Mouse (Mus musculus) midbrain, embryonic 11.5 days (tissue): ENCODE results near the gene Exoc4. TPM values are rescaled to one million over a fixed set of nuclear protein-coding genes. Genes with fewer than 3 reads are reported as not detected.

Experiments used
- ATAC-seq: fragments of 200-750 bp; cut with Nextera tagmentation; 2 replicates; pipeline ENCODE4 v1.8.0; 2017; ENCODE audit warnings: moderate TSS enrichment, moderate library complexity; ENCODE audit not compliant: low FRiP score
- DNase-seq: peaks from one replicate; pipeline ENCODE4 v3.0.0; 2015; ENCODE audit warnings: low spot score; ENCODE audit errors: missing footprints
- H3K27ac ChIP-seq: fragments of 300-500 bp; sonication (generic); 2 replicates; pipeline ENCODE4 v1.5.1; 2014; ENCODE audit warnings: low read depth, low read length
- H3K27me3 ChIP-seq: fragments of 300-500 bp; sonication (generic); 2 replicates; pipeline ENCODE4 v1.6.1; 2014; ENCODE audit warnings: mild to moderate bottlenecking, low read length, moderate library complexity, mixed read lengths; ENCODE audit not compliant: control insufficient read depth, insufficient read depth
- H3K36me3 ChIP-seq: fragments of 300-500 bp; sonication (generic); 2 replicates; pipeline ENCODE4 v1.6.1; 2014; ENCODE audit warnings: mild to moderate bottlenecking, low read length, moderate library complexity, mixed read lengths; ENCODE audit not compliant: control insufficient read depth, insufficient read depth
- H3K4me1 ChIP-seq: fragments of 300-500 bp; sonication (generic); 2 replicates; pipeline ENCODE4 v1.6.1; 2014; ENCODE audit warnings: low read length; ENCODE audit not compliant: control insufficient read depth, insufficient read depth
- H3K4me2 ChIP-seq: fragments of 300-500 bp; sonication (generic); 2 replicates; pipeline ENCODE4 v1.6.1; 2014; ENCODE audit warnings: mild to moderate bottlenecking, moderate library complexity
- H3K4me3 ChIP-seq: fragments of 300-500 bp; sonication (generic); 2 replicates; pipeline ENCODE4 v1.5.1; 2014; ENCODE audit warnings: low read depth, low read length
- H3K9ac ChIP-seq: fragments of 300-500 bp; sonication (generic); 2 replicates; pipeline ENCODE4 v1.6.1; 2014; ENCODE audit warnings: low read length
- H3K9me3 ChIP-seq: fragments of 300-500 bp; sonication (generic); 2 replicates; pipeline ENCODE4 v1.6.1; 2016; ENCODE audit warnings: low read length; ENCODE audit not compliant: control insufficient read depth
- WGBS: fragments of 180-500 bp; shearing (Covaris S2); extraction: QIAGEN DNeasy Blood & Tissue Kit; methylation state at CpG from one replicate; pipeline ENCODE4 v1.1.7; 2014; 5-methylcytosine and 5-hydroxymethylcytosine counted together
- polyA plus RNA-seq: library from polyadenylated mRNA; unstranded; fragments of >200 nt; fragmentation: Nextera tagmentation; extraction: Ambion mirVana; gene quantifications from 2 replicates; pipeline ENCODE4 v1.2.1, GENCODE M21; 2014

Exoc4 gene
- polyA plus RNA-seq, 1 experiment from 2014 or later: 28.7 TPM

DNA sequence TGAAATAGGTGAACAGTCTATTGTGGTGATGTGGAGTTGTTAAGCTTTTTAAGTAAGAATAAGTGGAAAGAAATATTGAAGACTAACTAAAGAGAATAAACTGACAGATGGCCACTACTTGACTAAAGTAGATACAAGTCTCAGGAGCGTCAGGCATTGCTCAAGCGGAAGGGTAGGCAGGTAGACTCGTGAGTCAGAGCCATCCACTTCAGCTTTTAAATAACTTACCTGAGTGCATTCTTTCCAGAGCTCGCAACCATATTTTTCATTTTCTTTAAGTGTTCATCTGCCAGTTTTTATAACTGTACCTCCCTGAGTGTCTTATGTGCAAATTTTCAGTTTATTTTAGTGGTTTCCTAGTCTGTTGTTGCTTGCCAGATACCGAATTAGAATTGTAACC, 219.6 kb downstream of the Exoc4 start:
- 95% methylated on average over 5 of the region's 5 CpGs for WGBS
- Histone ChIP-seq H3K9me3 (no peaks in the 10 kb centered on the region), H3K27me3 (no peaks in the 10 kb centered on the region), H3K9ac (no peak overlapping the region), H3K4me1 (peaks cover 4% of the 10 kb centered on the region), H3K36me3 (no peaks in the 10 kb centered on the region), H3K27ac (no peak overlapping the region), H3K4me2 (no peak overlapping the region), H3K4me3 (no peak overlapping the region)
- ATAC-seq (no peak), DNase-seq (no peak)

DNA sequence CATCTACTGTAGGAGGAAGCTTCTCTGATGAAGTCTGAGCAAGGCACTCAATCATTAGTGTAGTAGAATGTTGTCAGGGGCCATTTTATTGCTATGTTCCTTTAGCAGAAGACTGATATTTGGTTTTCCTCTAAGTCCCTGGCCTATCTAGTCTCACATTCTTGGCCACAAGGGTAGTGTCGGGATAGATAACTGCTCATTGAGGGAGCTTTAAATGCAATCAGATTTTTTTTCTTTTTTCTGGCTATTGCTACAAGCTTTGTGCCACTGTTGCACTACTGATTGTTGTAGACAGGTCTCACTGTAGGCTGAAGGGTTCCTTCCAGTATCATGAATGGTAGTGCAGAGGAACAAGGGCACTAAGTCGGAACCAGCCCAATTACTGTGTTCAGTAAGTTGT, 227.2 kb downstream of the Exoc4 start:
- no peak overlapping the region for H3K4me2 ChIP-seq

GRCm38 (mm10) chr6:33484568-33484967, 235.7 kb downstream of the Exoc4 start:
- Histone ChIP-seq H3K4me1 (no peaks in the 10 kb centered on the region), H3K4me2 (no peak overlapping the region), H3K27me3 (no peaks in the 10 kb centered on the region), H3K4me3 (no peak overlapping the region), H3K27ac (no peak overlapping the region), H3K9me3 (no peaks in the 10 kb centered on the region), H3K36me3 (no peaks in the 10 kb centered on the region), H3K9ac (no peak overlapping the region)
- 91% methylated on average over 9 of the region's 9 CpGs for WGBS
- ATAC-seq (no peak), DNase-seq (no peak)

More for the DNA sequence above, 227.2 kb downstream of the Exoc4 start:
- no peak for ATAC-seq
- Histone ChIP-seq H3K4me1 (no peaks in the 10 kb centered on the region), H3K36me3 (no peaks in the 10 kb centered on the region), H3K9ac (no peak overlapping the region), H3K4me3 (no peak overlapping the region), H3K9me3 (no peaks in the 10 kb centered on the region), H3K27ac (no peak overlapping the region), H3K27me3 (no peaks in the 10 kb centered on the region)
- DNase-seq: no peak
- 97% methylated on average over 2 of the region's 2 CpGs for WGBS

GRCm38 (mm10) chr6:33489788-33490187, 240.9 kb downstream of the Exoc4 start:
- ATAC-seq (no peak), DNase-seq (peak; percentile 8)
- Histone ChIP-seq H3K36me3 (no peaks in the 10 kb centered on the region), H3K27ac (no peak overlapping the region), H3K4me2 (no peak overlapping the region), H3K4me3 (no peak overlapping the region), H3K9ac (no peak overlapping the region), H3K9me3 (no peaks in the 10 kb centered on the region), H3K27me3 (no peaks in the 10 kb centered on the region), H3K4me1 (no peaks in the 10 kb centered on the region)
- 94% methylated on average over 2 of the region's 2 CpGs for WGBS

GRCm38 (mm10) chr6:33496141-33496855, 247.4 kb downstream of the Exoc4 start:
- DNase-seq: peak; percentile 82
- H3K9ac ChIP-seq: no peak overlapping the region
- ATAC-seq: no peak
- H3K4me2 ChIP-seq: no peak overlapping the region
- no peaks in the 10 kb centered on the region for H3K9me3 ChIP-seq
- H3K27ac ChIP-seq: 0 out of 2 replicates have a peak overlapping the region, but pooled peaks have one; percentile 30
- H3K36me3 ChIP-seq: no peaks in the 10 kb centered on the region
- no peaks in the 10 kb centered on the region for H3K27me3 ChIP-seq
- no peak overlapping the region for H3K4me3 ChIP-seq
- H3K4me1 ChIP-seq: peaks cover 8% of the 10 kb centered on the region; the same call in 1 of the 2 replicates
- WGBS: 78% methylated on average over 6 of the region's 6 CpGs

- Histone ChIP-seq H3K9ac (no peak overlapping the region), H3K36me3 (no peaks in the 10 kb centered on the region), H3K27ac (no peak overlapping the region), H3K4me2 (no peak overlapping the region), H3K9me3 (no peaks in the 10 kb centered on the region), H3K4me1 (peaks cover 8% of the 10 kb centered on the region; the same call in 1 of the 2 replicates), H3K27me3 (no peaks in the 10 kb centered on the region), H3K4me3 (no peak overlapping the region)
- peak; percentile 86 for DNase-seq
- ATAC-seq: no peak
Measured at GRCm38 (mm10) chr6:33497348-33497747, 248.5 kb downstream of the Exoc4 start.

DNA sequence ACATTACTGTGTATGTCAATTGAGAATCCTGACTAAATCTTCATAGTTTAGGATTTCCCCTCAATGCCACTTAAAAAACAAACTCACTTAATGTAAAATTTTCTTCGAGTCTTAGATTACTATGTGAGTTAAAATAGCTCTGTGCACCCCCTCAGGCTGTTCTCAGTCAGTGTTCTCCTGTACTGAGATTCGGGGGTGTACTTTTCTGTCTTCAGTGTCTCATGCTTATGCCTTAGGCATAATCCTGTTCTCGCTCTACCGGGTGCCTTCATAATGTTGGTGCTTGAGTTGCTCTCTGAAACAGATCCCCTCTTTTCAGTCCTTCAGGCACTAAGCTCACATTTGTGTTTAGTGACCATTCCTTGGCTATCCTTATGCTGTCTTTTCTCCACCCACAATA, 253.5 kb downstream of the Exoc4 start:
- no peak for ATAC-seq
- Histone ChIP-seq H3K9ac (no peak overlapping the region), H3K4me3 (no peak overlapping the region), H3K27ac (no peak overlapping the region), H3K36me3 (no peaks in the 10 kb centered on the region), H3K4me1 (no peaks in the 10 kb centered on the region), H3K27me3 (no peaks in the 10 kb centered on the region), H3K9me3 (no peaks in the 10 kb centered on the region), H3K4me2 (no peak overlapping the region)
- peak; percentile 60 for DNase-seq
- 65% methylated on average over 4 of the region's 4 CpGs for WGBS

- DNase-seq: peak; percentile 28
- no peak overlapping the region for H3K9ac ChIP-seq
- no peak overlapping the region for H3K27ac ChIP-seq
- no peaks in the 10 kb centered on the region for H3K36me3 ChIP-seq
- ATAC-seq: no peak
- H3K9me3 ChIP-seq: no peaks in the 10 kb centered on the region
- WGBS: 89% methylated on average over 3 of the region's 3 CpGs
- H3K27me3 ChIP-seq: no peaks in the 10 kb centered on the region
- no peak overlapping the region for H3K4me2 ChIP-seq
- H3K4me1 ChIP-seq: no peaks in the 10 kb centered on the region
- H3K4me3 ChIP-seq: no peak overlapping the region
Measured at GRCm38 (mm10) chr6:33503381-33503780, 254.5 kb downstream of the Exoc4 start.

DNA sequence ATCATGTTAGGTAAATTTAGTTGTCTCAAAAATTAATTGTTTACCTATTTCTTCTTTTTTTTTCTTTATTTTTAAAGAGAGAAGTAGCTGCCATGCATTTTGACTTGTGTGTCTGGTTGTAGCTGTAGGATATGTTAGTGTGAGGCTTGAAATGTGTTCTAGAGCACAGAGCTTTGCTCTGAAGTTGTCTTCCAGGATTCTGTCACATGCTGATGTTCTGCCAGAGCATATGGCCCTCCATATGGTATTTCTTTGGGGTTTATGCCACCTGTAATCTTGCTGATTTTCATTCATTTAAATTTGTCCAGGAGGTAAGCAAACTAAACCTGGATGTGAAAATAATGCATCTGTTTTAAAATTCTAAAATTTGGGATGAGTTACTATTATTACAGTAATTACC, 258.2 kb downstream of the Exoc4 start:
- Histone ChIP-seq H3K27ac (no peak overlapping the region), H3K4me3 (no peak overlapping the region), H3K9me3 (no peaks in the 10 kb centered on the region), H3K36me3 (no peaks in the 10 kb centered on the region), H3K9ac (no peak overlapping the region), H3K27me3 (no peaks in the 10 kb centered on the region), H3K4me1 (no peaks in the 10 kb centered on the region), H3K4me2 (no peak overlapping the region)
- ATAC-seq (no peak), DNase-seq (no peak)
